In genomic region chr8:72499521-72500284, GRCm38 (mm10) we compare ENCODE assay signal across 19 mouse cellular contexts. TPM values are rescaled to one million over a fixed set of nuclear protein-coding genes. Genes with fewer than 3 reads are reported as not detected.
DNase-seq lines count a peak whose midpoint lies in the region; ATAC-seq and TF ChIP-seq lines count a peak whose summit lies in the region.
"Had no signal": no experiment of that assay in that cellular context is flagged by ENCODE, and none has a peak within 500 bp of the region (broad histone marks: within the 10 kb centered on the region; RNA-seq: fewer than 3 reads in every experiment).

No protein-coding gene starts in this region.

- WGBS in heart, embryonic 12.5 days: 78% methylated on average over 2 of the region's 2 CpGs
- WGBS in forebrain, embryonic 11.5 days: 89% methylated on average over 2 of the region's 2 CpGs

- H3K36me3 ChIP-seq in heart, embryonic 12.5 days: peaks cover 38% of the 10 kb centered on the region
- peaks cover 2% of the 10 kb centered on the region; the same call in 1 of the 2 replicates for H3K36me3 ChIP-seq in forebrain, embryonic 11.5 days (ENCODE audit: control insufficient read depth, insufficient read depth, low read length)

- H3K4me1 ChIP-seq in heart, embryonic 12.5 days (replicated peaks): peaks cover 48% of the 10 kb centered on the region
- H3K4me1 ChIP-seq in forebrain, embryonic 11.5 days (replicated peaks; ENCODE audit: control insufficient read depth, insufficient read depth, low read length): no peaks in the 10 kb centered on the region
- H3K4me1 ChIP-seq: neural tube, embryonic 12.5 days had no signal

- no peaks in the 10 kb centered on the region for H3K27me3 ChIP-seq in heart, embryonic 12.5 days (replicated peaks)
- no peaks in the 10 kb centered on the region for H3K27me3 ChIP-seq in forebrain, embryonic 11.5 days (ENCODE audit: control insufficient read depth, insufficient read depth, low read length)
- H3K27me3 ChIP-seq: CH12.LX; forebrain, embryonic 15.5 days; neural tube, embryonic 12.5 days had no signal

- no peak overlapping the region for H3K4me2 ChIP-seq in heart, embryonic 12.5 days
- H3K4me2 ChIP-seq in forebrain, embryonic 11.5 days (ENCODE audit: low read depth, low read length, severe bottlenecking): no peak overlapping the region
- H3K4me2 ChIP-seq: forebrain, embryonic 15.5 days; hindbrain, embryonic 14.5 days; neural tube, embryonic 12.5 days had no signal

- DNase-seq in gastrocnemius, adult 2 months: peak; percentile 86
- no peak for DNase-seq in gastrocnemius, postnatal 10 days
- DNase-seq in heart, postnatal 25 days (ENCODE audit: low spot score): peak; percentile 36
- no peak for DNase-seq in urinary bladder, postnatal 4 days (ENCODE audit: low spot score in 2 of 2)
- no peak for DNase-seq in forebrain, embryonic 11.5 days (ENCODE audit: low spot score)
- DNase-seq in left cerebral cortex, adult 8-10 months (ENCODE audit: low spot score in 2 of 2): no peak
- DNase-seq: adrenal gland, adult 8-10 months; kidney, adult 2 months; kidney, postnatal 36 days; liver; lung, adult 18-20 months; lung, postnatal 36 days; thymus, postnatal 14 days had no signal

- intact Hi-C loops in gastrocnemius, adult 2 months (cut with DNase I): loop anchor here (1.0 to 10.0 kb wide), 2 partner anchors 73 to 725 kb away; partner anchors contain the start of gene Tmem38a
- intact Hi-C loops in heart, postnatal 25 days (cut with DNase I): no loop called here

- ATAC-seq in heart, embryonic 12.5 days (ENCODE audit: insufficient number of reproducible peaks, low FRiP score): no peak
- ATAC-seq in forebrain, embryonic 11.5 days (replicated peaks; ENCODE audit: low FRiP score): no peak
- ATAC-seq: forebrain, embryonic 15.5 days had no signal

- H3K9ac ChIP-seq in heart, embryonic 12.5 days: no peak overlapping the region
- no peak overlapping the region for H3K9ac ChIP-seq in forebrain, embryonic 11.5 days (ENCODE audit: low read length)
- H3K9ac ChIP-seq: forebrain, embryonic 15.5 days; hindbrain, embryonic 14.5 days; neural tube, embryonic 12.5 days had no signal

- H3K27ac ChIP-seq in gastrocnemius, adult 2 months: peak overlapping the region; percentile 97
- peak overlapping the region; percentile 71 for H3K27ac ChIP-seq in heart, embryonic 12.5 days (ENCODE audit: poor library complexity, severe bottlenecking)
- no peak overlapping the region for H3K27ac ChIP-seq in forebrain, embryonic 11.5 days (ENCODE audit: low read depth, low read length)
- H3K27ac ChIP-seq: forebrain, embryonic 15.5 days; hindbrain, embryonic 14.5 days; neural tube, embryonic 12.5 days had no signal

- no peak for TF ChIP-seq CTCF in gastrocnemius, adult 2 months (IDR thresholded peaks at IDR 0.05)

- peak overlapping the region; percentile 59 for H3K4me3 ChIP-seq in gastrocnemius, adult 2 months
- no peak overlapping the region for H3K4me3 ChIP-seq in heart, embryonic 12.5 days
- H3K4me3 ChIP-seq in forebrain, embryonic 11.5 days (ENCODE audit: low read depth, low read length): no peak overlapping the region
- H3K4me3 ChIP-seq: erythroblast, embryonic 14.5 days; forebrain, embryonic 15.5 days; neural tube, embryonic 12.5 days had no signal

- no peaks in the 10 kb centered on the region for H3K9me3 ChIP-seq in heart, embryonic 12.5 days (replicated peaks)
- H3K9me3 ChIP-seq in forebrain, embryonic 11.5 days (ENCODE audit: control insufficient read depth, low read length): no peaks in the 10 kb centered on the region
- H3K9me3 ChIP-seq: forebrain, embryonic 15.5 days; neural tube, embryonic 12.5 days had no signal

RNA-seq across cellular contexts. Expression of gene Slc35e1, which starts 7.3 kb away (rescaled TPM):
- total RNA-seq in gastrocnemius, adult 2 months (2021): 10 to 100 TPM; 44.8 to 52.0 TPM
- 10 to 100 TPM; 23.3 to 25.3 TPM for total RNA-seq in gastrocnemius, postnatal 10 days (2021)
- polyA plus RNA-seq in heart, embryonic 12.5 days (2016; fragmentation: Nextera tagmentation; extraction: Ambion mirVana): 22.5 and 23.6 TPM in 2 replicates
- 10 to 100 TPM; 70.1 to 70.3 TPM for total RNA-seq in heart, postnatal 25 days (2021)
- 20.9 and 21.1 TPM in 2 replicates for polyA plus RNA-seq in forebrain, embryonic 11.5 days (2014; fragmentation: Nextera tagmentation; extraction: Ambion mirVana)
- 10 to 100 TPM; 51.8 to 54.0 (median 52.8) TPM for total RNA-seq in left cerebral cortex, adult 8-10 months (2022)

RNA-seq across cellular contexts. Expression of gene Cherp, which starts 24.7 kb away (rescaled TPM):
- 10 to 100 TPM; 19.7 to 26.1 TPM for total RNA-seq in gastrocnemius, adult 2 months (2021)
- 10 to 100 TPM; 27.5 to 38.9 TPM for total RNA-seq in gastrocnemius, postnatal 10 days (2021)
- 57.2 and 60.6 TPM in 2 replicates for polyA plus RNA-seq in heart, embryonic 12.5 days (2016; fragmentation: Nextera tagmentation; extraction: Ambion mirVana)
- total RNA-seq in heart, postnatal 25 days (2021): 10 to 100 TPM; 33.5 to 35.2 TPM
- 101 and 107 TPM in 2 replicates for polyA plus RNA-seq in forebrain, embryonic 11.5 days (2014; fragmentation: Nextera tagmentation; extraction: Ambion mirVana)
- total RNA-seq in left cerebral cortex, adult 8-10 months (2022): 10 to 100 TPM; 63.2 to 75.2 (median 67.6) TPM

RNA-seq across cellular contexts. Expression of gene Med26, which starts 48.4 kb away (rescaled TPM):
- 10 to 100 TPM in 1 of 2 experiments, 1 to 10 TPM in 1; 7.0 to 17.2 TPM for total RNA-seq in gastrocnemius, adult 2 months (2021)
- 1 to 10 TPM; 7.0 to 9.3 TPM for total RNA-seq in gastrocnemius, postnatal 10 days (2021)
- polyA plus RNA-seq in heart, embryonic 12.5 days (2016; fragmentation: Nextera tagmentation; extraction: Ambion mirVana): 10.6 and 11.7 TPM in 2 replicates
- total RNA-seq in heart, postnatal 25 days (2021): 1 to 10 TPM; 7.7 to 9.1 TPM
- 18.1 and 19.2 TPM in 2 replicates for polyA plus RNA-seq in forebrain, embryonic 11.5 days (2014; fragmentation: Nextera tagmentation; extraction: Ambion mirVana)
- total RNA-seq in left cerebral cortex, adult 8-10 months (2022): 10 to 100 TPM in 1 of 4 experiments, 1 to 10 TPM in 3; 8.8 to 10.7 (median 9.2) TPM

RNA-seq across cellular contexts. Expression of gene 1700030K09Rik, which starts 56.0 kb away (rescaled TPM):
- total RNA-seq in gastrocnemius, adult 2 months (2021): 1 to 10 TPM; 3.3 to 4.8 TPM
- total RNA-seq in gastrocnemius, postnatal 10 days (2021): 1 to 10 TPM; 3.6 to 5.6 TPM
- polyA plus RNA-seq in heart, embryonic 12.5 days (2016; fragmentation: Nextera tagmentation; extraction: Ambion mirVana): 10.7 and 11.0 TPM in 2 replicates
- total RNA-seq in heart, postnatal 25 days (2021): 1 to 10 TPM; 4.6 to 7.5 TPM
- polyA plus RNA-seq in forebrain, embryonic 11.5 days (2014; fragmentation: Nextera tagmentation; extraction: Ambion mirVana): 14.9 and 15.4 TPM in 2 replicates
- 10 to 100 TPM; 11.1 to 16.3 (median 13.3) TPM for total RNA-seq in left cerebral cortex, adult 8-10 months (2022)

RNA-seq across cellular contexts. Expression of gene Calr3, which starts 56.0 kb away (rescaled TPM):
- 1 to 10 TPM; 3.1 to 4.2 TPM for total RNA-seq in gastrocnemius, adult 2 months (2021)
- total RNA-seq in gastrocnemius, postnatal 10 days (2021): 1 to 10 TPM; 1.7 to 1.8 TPM
- 0.78 and 1.3 TPM in 2 replicates for polyA plus RNA-seq in heart, embryonic 12.5 days (2016; fragmentation: Nextera tagmentation; extraction: Ambion mirVana)
- 10 to 100 TPM; 13.1 to 15.4 TPM for total RNA-seq in heart, postnatal 25 days (2021)
- 1.2 and 1.7 TPM in 2 replicates for polyA plus RNA-seq in forebrain, embryonic 11.5 days (2014; fragmentation: Nextera tagmentation; extraction: Ambion mirVana)
- 1 to 10 TPM; 1.1 to 2.1 (median 1.3) TPM for total RNA-seq in left cerebral cortex, adult 8-10 months (2022)
- polyA plus RNA-seq: erythroblast, embryonic 14.5 days had no signal

Comparison
In these comparisons a context has a peak if more than half of its experiments do, and no peak if none do; other contexts are left out.
1. DNase-seq: peak in gastrocnemius, adult 2 months (single experiment) and heart, postnatal 25 days (single experiment); none in gastrocnemius, postnatal 10 days (single experiment), urinary bladder, postnatal 4 days (0 of 2), forebrain, embryonic 11.5 days (single experiment) and left cerebral cortex, adult 8-10 months (0 of 2).